Mouse (Mus musculus): ENCODE results near the gene Apod.

GRCm38 (mm10) chr16:31249401-31249800 lies 65.2 kb downstream of the Apod start:
- TF ChIP-seq CTCF (IDR thresholded peaks at IDR 0.05; ENCODE audit: control insufficient read depth, insufficient read depth, low read length) (no peak), POLR2A (IDR thresholded peaks at IDR 0.05; ENCODE audit: borderline replicate concordance, control insufficient read depth, low read depth, low read length) (no peak)

All from bone marrow, adult 2 months (tissue).